Mouse (Mus musculus) granulocyte monocyte progenitor cell, adult 5-6 weeks (primary cell): ENCODE measurements around the gene Ctsll3. TPM values are rescaled to one million over a fixed set of nuclear protein-coding genes. Genes with fewer than 3 reads are reported as not detected.
A peak's percentile ranks its signal among the peaks of the same experiment; 100 is the strongest.

Experiments
- ATAC-seq: replicated peaks from 2 replicates; pipeline ENCODE4 v1.8.0; 2016; ENCODE audit warnings: mild to moderate bottlenecking, moderate TSS enrichment, inconsistent platforms; ENCODE audit not compliant: poor library complexity, severe bottlenecking
- total RNA-seq, 2 experiments: library from RNA; stranded (forward) in 1 of 2; stranded (reverse) in 1 of 2; fragments of 200-712, 200-1000 nt in 1 of 2; fragments of >200 nt in 1 of 2; fragmentation: Nextera tagmentation in 1 of 2; gene quantifications; 2 replicates each; pipeline ENCODE4 v1.2.3; 2014 to 2017

Ctsll3 gene
- total RNA-seq (2014; fragmentation: Nextera tagmentation) (not detected in 2 replicates), total RNA-seq (2017) (not detected in 2 replicates)

DNA sequence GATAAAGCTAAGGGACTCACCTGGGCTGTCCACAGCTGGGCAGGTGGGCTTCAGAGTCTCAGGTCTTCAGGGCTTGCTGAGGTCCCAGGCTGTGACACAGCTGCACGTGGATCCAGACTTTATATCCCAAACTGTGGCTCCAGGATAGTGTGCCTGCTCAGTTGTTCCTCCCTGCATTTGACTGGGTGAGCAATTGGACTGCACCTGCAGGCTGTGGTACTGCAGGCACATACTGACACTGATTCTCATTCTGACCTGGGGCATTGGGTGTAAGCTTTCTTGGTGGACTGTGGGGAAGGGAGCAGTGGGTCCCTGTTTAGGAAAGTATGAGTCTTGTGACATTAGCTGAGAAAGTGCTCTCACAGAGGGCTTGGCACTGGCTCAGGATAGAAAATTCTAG, at the start of gene Ctsll3:
TSS of gene Ctsll3 (minus strand) at position 101 of the 400 bp plus-strand sequence.
- ATAC-seq, result no peak

DNA sequence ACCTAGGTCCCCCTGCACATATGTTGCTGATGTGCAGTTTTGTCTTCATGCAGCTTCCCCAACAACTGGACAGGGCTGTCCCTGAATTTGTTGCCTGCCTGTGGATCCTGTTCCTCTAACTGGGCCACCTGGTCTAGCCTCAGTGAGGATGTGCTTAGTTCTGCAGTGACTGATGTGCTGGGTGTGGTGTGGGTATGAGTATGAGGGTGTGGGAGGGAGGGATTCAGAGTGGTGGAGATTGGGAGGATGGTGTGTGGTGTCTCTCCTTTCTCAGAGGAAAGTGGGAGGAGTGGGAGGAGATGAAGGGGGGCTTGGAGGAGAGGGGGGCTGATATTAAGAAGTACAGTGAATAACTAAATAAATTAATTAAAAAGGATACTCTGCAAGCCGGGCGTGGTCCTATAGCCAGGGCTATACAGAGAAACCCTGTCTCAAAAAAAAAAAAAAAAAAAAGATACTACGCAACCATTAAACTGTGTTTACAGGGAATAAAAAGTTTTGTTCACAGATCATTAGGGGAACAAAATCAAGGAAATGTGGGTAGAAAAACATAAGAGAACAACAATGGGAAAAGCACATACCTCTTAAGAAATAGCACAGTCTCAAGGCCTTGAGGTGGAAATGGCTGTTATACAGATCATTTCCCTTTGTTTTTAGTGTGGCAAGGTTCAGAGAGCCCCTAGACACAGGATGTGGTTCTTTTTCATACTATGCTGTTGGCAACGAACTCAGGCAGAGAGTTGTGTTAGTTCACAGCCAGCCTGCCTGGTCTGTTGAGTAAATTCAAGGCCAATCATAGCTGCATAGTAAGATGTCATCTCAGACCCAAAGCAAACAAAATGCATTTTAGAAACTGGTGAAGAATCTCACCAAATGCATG, 45.8 kb upstream of the Ctsll3 start:
- ATAC-seq, result peak; percentile 62

DNA sequence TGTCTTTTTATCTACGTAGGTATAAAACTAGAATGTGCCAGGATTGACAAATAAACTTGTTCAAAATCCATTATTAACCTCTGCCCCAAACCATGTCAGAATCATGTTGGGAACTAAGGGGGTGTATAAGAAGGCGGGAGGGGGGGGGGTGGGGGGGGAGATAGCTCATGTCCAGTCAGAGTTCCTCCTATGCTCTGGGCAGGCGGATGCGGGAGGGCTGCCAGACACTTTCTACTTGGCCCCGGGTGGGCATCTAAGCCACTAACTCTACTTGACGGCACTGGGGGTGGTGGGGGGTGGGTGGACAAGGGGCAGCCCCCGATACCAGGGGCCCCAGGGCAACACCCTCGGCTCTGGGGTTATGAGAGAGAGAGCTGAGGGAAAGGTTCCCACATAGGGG, 40.5 kb upstream of the Ctsll3 start:
- ATAC-seq, result no peak

- ATAC-seq, result peak; percentile 37; the same call in 1 of the 2 replicates
Measured at GRCm38 (mm10) chr13:60842703-60843102, 40.1 kb upstream of the Ctsll3 start.

DNA sequence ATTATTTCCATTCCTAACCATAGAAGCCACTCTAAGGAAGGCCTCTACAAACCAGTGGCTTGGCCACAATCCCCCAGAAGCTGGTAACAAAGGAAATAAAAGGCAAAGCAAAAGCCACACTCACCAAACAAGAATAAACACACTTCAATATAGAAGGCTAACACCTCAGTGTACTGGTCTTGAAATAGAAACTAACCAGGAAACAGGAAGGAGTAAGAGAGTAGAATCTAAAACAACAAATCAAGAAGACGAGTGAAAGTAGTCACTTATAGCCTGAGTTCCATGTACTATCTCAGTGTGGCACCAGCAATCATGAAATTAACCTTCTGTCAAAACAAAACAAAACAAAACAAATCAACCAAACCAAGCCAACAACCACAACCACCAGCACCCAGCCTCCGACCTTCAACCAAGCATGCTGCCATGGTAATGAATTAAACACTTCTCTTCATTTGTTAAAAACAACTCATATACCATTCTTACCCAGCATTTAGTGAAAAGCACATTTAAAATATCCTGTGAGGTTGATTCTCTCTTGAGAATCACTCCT, 36.8 kb upstream of the Ctsll3 start:
- ATAC-seq, result no peak

DNA sequence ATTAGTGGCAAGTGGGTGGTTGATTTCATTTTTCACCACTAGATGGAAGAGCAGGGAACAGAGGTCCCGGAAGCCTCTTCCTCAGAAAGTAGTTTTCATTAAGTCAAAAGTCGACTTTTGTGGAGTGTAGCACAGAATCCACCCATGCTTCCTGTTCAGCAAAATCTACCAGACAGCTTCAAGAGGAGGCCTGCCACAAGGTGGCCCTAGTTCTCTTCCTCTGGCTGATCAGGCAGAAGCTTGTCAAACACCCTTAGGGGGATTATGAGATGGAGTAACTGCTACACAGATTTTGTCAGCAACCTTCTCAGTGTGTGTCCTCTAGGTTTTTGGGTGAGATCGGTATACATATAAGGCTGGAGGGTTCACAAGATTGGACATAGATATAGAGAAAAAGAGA, 23.4 kb upstream of the Ctsll3 start:
- peak; percentile 62 for ATAC-seq

DNA sequence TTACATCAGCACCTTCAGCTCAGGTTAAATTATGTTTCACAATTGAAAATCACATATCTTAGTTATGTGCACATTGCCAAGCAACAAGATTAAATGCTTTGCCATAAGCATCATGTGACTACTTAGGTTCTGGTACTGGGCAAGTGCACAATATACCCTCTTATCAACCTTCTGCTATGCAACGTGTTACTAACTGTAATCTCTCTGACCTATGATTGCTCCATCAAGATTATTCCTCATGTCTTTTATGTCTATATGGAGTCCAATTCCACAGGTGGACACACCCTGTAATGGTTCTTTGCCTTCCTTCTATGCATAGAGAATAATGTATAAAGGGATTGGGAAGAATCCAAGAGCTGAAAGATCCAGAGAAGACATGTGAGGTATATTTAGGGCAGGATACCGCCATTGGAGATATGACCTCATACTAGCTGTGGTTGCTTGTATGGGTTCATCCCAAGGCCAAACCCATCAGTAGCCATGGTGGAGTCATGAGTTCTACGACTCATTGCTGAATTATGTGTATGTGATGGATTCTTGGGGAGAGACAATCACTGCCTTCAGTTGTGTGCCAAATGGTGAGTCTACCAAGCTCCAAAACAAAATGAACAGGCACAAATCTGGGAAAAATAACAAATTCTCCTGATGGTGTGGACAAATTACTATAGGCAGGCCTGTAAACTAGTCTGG, 18.0 kb upstream of the Ctsll3 start:
- no peak for ATAC-seq

GRCm38 (mm10) chr13:60819469-60819868, 16.8 kb upstream of the Ctsll3 start:
- ATAC-seq, result peak; percentile 83

GRCm38 (mm10) chr13:60813722-60814121, 11.1 kb upstream of the Ctsll3 start:
- ATAC-seq, result no peak

DNA sequence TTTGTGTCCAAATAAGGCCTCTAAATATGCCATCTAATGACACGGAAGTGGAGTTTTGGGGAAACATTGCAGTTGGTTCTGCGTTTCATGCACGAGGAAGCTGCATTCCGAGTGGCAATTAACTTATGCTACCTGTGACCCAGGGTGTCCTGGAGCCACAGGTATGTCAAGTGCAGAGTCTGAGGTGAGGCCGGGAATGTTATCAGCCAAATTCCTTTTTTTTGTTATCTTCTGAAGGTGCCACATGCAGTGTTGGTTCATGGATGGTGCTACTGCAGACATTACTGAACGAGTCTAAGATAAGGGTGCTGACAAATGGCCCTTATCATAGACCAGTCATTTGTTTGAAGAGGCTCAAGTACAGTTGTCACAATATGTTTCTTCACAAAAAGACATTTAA, 10.1 kb upstream of the Ctsll3 start:
- no peak for ATAC-seq

GRCm38 (mm10) chr13:60809690-60810089, 7.0 kb upstream of the Ctsll3 start:
- no peak for ATAC-seq

DNA sequence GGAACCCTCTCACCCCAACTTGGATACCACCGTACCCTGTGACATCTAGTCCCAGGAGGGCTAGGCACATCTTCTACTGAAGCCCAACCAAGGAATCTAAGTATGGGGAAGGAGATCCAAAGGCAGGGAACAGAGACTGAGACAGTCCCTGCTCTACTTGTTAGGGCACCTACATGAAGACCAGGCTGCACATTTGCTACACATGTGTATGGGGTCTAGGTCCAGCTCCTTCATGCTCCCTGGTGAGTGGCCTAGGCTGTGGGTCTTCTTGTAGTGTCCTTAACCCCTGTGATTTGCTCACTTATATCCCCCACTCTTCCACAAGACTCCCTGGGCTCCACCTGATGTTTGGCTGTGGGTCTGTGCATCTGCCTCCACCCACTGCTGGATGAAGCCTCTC, 13.2 kb downstream of the Ctsll3 start:
- ATAC-seq, result no peak

DNA sequence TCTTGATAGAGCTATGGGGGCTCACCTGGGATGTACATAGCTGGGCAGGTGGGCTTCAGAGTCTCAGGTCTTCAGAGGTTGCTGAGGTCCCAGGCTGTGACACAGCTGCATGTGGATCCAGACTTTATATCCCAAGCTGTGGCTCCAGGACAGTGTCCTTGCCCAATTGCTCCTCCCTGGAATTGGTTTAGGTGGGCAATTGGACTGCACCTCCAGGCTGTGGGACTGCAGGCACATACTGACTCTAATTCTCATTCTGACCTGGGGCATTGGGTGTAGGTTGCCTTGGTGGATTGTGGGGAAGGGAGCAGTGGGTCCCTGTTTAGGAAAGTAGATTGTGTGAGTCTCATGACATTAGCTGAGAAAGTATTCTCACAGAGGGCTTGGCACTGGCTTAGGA, 16.4 kb downstream of the Ctsll3 start, which contains the start of gene BC051665:
TSS of gene BC051665 (minus strand) at position 101 of the 400 bp plus-strand sequence.
- no peak for ATAC-seq

DNA sequence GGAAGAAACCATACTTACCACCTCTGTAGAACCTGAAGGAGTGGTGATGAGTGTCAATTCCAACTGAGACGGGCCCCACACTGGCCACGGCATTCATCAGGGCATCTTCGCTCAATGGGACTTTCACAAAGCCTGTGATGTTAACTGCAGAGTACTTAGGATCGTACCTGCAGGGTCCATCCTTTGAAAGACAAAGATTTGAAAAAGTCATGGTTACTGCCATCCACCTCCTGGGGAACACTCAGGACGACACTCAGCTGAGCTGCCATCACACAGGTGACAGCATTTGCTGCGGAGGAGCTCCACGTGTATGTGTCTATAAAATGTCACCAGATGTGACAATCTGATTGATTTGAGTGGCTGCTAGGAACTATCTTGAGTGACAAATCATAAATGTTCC, 19.3 kb downstream of the Ctsll3 start:
- no peak for ATAC-seq

GRCm38 (mm10) chr13:60780534-60780933, 22.1 kb downstream of the Ctsll3 start:
- ATAC-seq, result no peak

GRCm38 (mm10) chr13:60761161-60761560, 41.5 kb downstream of the Ctsll3 start:
- no peak for ATAC-seq

- ATAC-seq, result no peak
Measured at GRCm38 (mm10) chr13:60760392-60760791, 42.3 kb downstream of the Ctsll3 start.

DNA sequence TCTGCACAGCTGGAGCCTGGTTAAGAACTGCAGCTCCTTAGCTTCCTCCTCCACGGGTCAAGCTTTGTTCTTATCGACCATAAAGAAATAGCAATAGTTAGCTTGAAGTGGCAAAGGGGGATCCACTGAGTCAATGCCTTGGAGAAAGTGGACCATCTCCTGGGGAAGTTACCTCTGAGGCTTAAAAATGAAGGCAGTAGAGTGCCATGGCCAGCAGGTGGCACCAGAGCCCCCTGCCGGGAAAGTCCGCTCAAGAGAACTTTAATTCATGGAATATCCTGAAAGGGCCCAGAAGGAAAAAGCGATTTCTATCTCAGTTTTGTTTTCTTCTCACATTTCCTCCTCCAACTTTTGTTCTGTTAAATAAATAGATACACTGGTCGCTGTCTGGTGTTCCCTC, 43.5 kb downstream of the Ctsll3 start:
- ATAC-seq, result peak; percentile 76; the same call in 1 of the 2 replicates

- no peak for ATAC-seq
Measured at GRCm38 (mm10) chr13:60757292-60757691, 45.4 kb downstream of the Ctsll3 start.

GRCm38 (mm10) chr13:60755251-60755650, 47.4 kb downstream of the Ctsll3 start:
- no peak for ATAC-seq

DNA sequence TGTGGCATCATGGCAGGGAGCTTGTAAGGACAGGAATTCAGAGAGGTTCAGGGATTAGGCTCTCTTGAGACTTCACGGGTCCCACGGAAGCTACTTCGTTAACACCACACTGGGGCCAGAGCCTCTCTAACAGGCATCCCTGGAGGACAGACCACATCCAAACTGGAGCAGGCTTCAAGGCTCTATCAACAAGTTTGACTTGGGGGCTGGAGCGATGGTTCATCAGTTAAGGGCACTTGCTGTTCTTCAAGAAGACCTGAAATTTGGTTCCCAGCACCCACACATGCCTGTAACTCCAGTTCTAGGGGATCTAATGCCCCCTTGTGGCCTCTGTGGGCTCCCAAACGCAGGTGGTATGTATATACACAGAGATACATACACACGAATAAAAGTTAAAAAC, 49.4 kb downstream of the Ctsll3 start:
- no peak for ATAC-seq
